Mouse (Mus musculus) cerebellum, adult 9-11 months (tissue): ENCODE measurements around the gene Entpd2.
A peak's percentile ranks its signal among the peaks of the same experiment; 100 is the strongest.
"Not testable (repeated sequence)": the region's sequence is repeated elsewhere in the genome, so short reads cannot be mapped to it uniquely, and the experiment has no call there.

Experiments
- DNase-seq: peaks from one replicate; pipeline ENCODE4 v3.0.0; 2022

Gene Entpd2

GRCm38 (mm10) chr2:25394281-25395221 lies 1.1 kb upstream of the Entpd2 start:
- DNase-seq: peak; percentile 72

GRCm38 (mm10) chr2:25396597-25396983 lies 916 bp downstream of the Entpd2 start:
- DNase-seq: peak; percentile 87

GRCm38 (mm10) chr2:25397010-25397409 lies 1.3 kb downstream of the Entpd2 start:
- peak; percentile 40 for DNase-seq

- peak; percentile 54 for DNase-seq
These were observed 2.4 kb downstream of the Entpd2 start for GRCm38 (mm10) chr2:25398065-25398464.

- peak; percentile 25 for DNase-seq
These were observed 3.4 kb downstream of the Entpd2 start, which contains the start of gene Npdc1 for GRCm38 (mm10) chr2:25399051-25399450. Gene Npdc1, plus strand, starts transcription at chr2:25399351.

GRCm38 (mm10) chr2:25400291-25400690 lies 4.6 kb downstream of the Entpd2 start:
- no peak for DNase-seq

GRCm38 (mm10) chr2:25400764-25401163 lies 5.1 kb downstream of the Entpd2 start:
- peak; percentile 78 for DNase-seq

GRCm38 (mm10) chr2:25402377-25402971 lies 6.8 kb downstream of the Entpd2 start:
- DNase-seq: peak; percentile 80

- peak; percentile 93 for DNase-seq
These were observed 7.4 kb downstream of the Entpd2 start for GRCm38 (mm10) chr2:25402972-25403601.

- DNase-seq: peak; percentile 35
These were observed 8.3 kb downstream of the Entpd2 start for GRCm38 (mm10) chr2:25403994-25404393.

GRCm38 (mm10) chr2:25408908-25409307 lies 13.2 kb downstream of the Entpd2 start:
- DNase-seq: peak; percentile 28

- DNase-seq: not testable (repeated sequence)
These were observed 17.8 kb downstream of the Entpd2 start for GRCm38 (mm10) chr2:25413436-25413835.

- peak; percentile 36 for DNase-seq
These were observed 21.8 kb downstream of the Entpd2 start for GRCm38 (mm10) chr2:25417426-25417825.

GRCm38 (mm10) chr2:25421896-25422295 lies 26.2 kb downstream of the Entpd2 start:
- DNase-seq: peak; percentile 63

- DNase-seq: peak; percentile 67
These were observed 27.1 kb downstream of the Entpd2 start, which contains the start of gene Fut7 for GRCm38 (mm10) chr2:25422587-25423410. Gene Fut7, plus strand, starts transcription at chr2:25423267.

GRCm38 (mm10) chr2:25423626-25424025 lies 28.0 kb downstream of the Entpd2 start:
- no peak for DNase-seq

- peak; percentile 75 for DNase-seq
These were observed 29.8 kb downstream of the Entpd2 start for GRCm38 (mm10) chr2:25425481-25425880.

GRCm38 (mm10) chr2:25426721-25427191 lies 31.1 kb downstream of the Entpd2 start:
- peak; percentile 78 for DNase-seq

GRCm38 (mm10) chr2:25427256-25427655 lies 31.6 kb downstream of the Entpd2 start:
- peak; percentile 58 for DNase-seq

- DNase-seq: peak; percentile 98
These were observed 33.0 kb downstream of the Entpd2 start, which contains the start of gene Abca2 for GRCm38 (mm10) chr2:25428442-25429236. Gene Abca2, plus strand, starts transcription at chr2:25428703.
